Mouse (Mus musculus) thymus, adult 18-20 months (tissue): ENCODE measurements around the gene Pkmyt1.

ENCODE experiments used
- DNase-seq, 2 experiments: peaks; one replicate each; pipeline ENCODE4 v3.0.0; 2022; ENCODE audit warnings: mixed read lengths in 2 of 2

Gene Pkmyt1

DNA sequence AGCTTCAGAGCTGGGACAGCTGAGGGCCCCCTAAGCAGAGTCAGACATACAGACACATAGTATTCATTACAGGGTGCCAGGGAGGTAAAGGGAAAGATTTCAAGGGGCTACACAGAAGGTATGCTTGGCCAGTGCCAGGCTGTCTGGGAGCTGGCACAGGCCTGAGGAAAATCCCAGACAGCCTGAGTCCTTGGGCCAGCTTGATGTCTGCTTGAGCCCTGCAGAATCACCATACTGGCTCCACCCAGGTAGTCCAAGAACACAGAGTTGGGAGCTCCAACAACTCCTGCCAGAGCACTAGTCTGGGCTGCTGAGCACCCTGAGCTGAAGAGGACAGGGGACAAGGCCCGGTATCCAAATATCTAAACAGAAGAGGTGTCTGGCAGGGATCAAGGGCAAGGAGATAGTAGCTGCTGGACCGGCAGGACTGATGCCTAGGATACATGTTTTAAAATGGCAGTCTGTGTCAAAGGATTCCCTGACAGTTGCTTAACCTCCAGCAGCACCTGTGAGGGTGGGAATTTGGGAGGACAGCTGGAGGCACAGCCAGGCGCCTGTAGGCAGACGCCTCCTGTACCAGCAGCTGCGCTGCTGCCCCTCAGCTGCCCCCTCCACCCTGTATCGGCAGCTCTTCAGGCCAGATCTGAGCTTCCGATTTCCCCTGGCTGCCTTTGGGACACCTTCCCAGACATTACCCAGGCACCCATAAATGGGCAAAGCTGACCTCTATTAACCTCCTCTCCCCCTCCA lies 3.6 kb upstream of the Pkmyt1 start, which contains the start of gene 1520401A03Rik:
TSS of gene 1520401A03Rik (minus strand) at position 408 of the 750 bp plus-strand sequence.
- DNase-seq: no peak

DNA sequence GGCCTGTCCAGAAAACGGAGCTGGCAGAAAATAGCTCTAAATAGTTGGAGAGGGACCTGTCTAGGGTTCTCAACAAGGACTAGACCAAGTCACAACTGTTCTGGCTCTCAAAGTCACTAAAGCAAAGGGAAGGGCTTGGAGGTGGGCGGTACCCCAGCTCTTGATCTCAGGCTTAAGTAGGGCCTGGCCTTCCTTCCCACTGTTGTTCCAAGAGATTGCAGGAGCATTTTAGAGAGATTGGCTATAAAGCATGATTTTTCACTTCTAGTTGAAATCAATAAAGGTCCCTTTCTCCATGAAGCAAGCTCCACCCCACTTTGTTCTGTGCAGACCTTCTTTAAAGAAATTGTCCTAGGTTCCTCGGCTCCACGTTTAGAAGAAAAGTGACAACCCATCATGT lies 659 bp upstream of the Pkmyt1 start:
- no peak for DNase-seq

DNA sequence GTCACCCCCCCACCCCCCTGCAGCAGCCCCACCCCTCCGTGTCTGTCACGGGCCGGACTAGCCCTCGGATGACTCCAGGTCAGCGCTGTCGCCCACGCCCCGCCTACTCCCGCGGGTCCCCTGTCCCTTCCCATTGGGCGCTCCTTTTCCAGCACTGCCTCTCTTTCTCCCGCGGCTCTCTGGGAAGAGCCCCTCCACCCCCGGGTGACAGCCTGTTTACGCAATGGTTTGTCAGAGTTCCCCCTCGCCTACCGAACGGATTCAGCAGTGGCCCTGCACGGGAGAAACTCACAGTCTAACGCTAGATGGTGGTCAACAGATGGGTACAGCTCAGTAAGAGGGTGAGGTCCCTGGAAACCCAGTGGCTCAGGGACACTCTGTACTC lies 614 bp downstream of the Pkmyt1 start:
- peak; percentile 38 to 63 for DNase-seq

DNA sequence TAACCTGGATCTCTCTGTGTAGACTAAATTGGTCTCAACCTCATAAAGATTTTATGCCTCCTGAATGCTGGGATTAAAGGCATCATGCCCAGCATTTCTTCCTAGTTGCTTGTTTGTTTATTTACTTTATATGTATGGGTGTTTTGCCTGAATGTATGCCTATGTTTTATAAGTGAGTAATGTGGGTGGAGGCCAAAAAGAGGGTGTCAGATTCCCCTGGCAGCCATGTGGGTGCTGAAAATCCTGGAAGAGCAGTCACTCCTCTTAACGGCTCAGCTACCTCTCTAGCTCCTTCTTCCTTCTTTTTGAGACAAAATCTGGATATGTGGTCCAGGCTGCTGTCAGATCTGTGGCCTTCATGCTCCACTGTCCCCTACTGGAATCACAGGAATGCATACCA lies 4.3 kb downstream of the Pkmyt1 start:
- DNase-seq: no peak

DNA sequence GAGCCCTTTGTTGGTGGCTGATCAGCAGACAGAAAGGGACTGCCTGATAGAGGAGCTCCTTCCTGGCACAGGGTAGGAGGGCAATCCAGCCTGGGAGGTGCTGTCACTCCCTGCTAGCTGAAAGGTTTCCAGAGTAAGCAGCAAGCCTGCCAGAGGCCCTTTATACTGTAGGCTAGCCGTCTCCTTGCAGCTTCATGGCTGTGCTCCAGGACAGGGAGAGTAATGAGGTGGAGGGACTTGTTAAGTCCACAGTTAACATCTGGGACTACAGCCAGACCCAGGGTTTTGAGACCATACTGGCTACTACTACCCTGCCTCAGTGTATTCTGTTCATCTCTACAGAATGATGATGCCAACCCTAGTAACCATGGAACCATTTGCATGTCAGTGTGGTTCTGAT lies 8.2 kb downstream of the Pkmyt1 start:
- DNase-seq: no peak

DNA sequence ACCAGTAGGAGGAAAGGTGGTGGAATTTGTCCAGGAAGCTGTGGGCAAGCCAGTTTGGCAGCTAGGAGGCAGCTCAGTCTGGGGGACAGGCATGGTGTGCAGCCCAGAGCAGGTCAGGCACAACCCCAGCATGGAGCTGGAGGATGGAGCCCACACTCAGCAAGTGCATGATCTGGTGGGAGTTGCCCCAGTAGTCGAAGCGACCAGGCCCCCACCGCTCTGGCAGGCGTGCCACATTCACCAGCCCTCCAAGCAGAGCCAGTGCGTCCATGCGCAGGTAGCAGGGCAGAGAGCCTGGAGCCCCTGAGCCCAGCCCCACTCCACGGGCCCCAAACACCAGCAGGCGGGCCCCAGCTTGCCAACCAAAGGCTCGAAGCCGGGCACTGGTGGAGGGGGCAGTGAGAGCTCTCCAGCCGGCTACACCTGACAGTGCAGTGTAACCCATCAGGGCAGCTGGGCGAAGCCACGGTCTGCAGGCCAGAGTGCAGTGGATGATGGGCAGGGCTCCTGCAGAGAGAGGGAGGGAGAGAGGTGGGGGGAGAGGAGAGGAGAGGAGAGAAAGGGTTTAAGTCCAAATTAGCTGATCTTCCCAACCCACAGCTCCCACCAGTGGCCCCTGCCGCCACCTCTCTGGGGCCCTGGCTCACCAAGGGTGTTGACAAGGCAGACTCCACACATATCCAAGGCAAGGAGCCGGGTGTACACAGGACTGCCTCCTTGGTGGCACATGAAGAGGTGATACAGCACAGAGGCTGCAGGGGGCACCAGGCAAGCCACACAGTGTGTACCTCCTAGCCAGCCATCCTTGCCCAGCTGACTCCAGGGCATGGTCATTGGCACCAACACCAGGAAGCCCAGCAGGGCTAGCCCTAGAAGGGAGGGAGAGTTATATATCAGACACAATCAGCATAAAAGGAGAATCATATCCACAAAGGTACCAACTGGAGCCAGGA lies 11.6 kb downstream of the Pkmyt1 start:
- DNase-seq: no peak

DNA sequence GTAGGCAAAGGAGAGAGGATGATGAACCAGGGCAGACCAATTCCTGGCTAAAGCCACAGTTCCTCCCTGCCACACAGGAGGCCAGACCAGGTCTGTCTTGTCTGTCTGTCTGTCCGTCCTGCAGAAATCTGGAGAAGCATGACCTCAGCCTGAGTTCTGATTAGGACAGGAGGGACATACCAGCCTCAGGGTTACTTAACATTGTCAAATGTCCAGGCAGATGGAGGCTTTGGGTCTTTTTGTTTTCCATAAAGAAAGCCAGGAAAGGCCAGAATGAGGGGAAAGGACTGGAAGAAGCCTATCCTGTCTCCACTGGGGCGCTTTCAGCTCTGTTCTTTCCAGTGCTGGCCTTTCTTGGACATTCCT lies 12.7 kb downstream of the Pkmyt1 start:
- DNase-seq: no peak

DNA sequence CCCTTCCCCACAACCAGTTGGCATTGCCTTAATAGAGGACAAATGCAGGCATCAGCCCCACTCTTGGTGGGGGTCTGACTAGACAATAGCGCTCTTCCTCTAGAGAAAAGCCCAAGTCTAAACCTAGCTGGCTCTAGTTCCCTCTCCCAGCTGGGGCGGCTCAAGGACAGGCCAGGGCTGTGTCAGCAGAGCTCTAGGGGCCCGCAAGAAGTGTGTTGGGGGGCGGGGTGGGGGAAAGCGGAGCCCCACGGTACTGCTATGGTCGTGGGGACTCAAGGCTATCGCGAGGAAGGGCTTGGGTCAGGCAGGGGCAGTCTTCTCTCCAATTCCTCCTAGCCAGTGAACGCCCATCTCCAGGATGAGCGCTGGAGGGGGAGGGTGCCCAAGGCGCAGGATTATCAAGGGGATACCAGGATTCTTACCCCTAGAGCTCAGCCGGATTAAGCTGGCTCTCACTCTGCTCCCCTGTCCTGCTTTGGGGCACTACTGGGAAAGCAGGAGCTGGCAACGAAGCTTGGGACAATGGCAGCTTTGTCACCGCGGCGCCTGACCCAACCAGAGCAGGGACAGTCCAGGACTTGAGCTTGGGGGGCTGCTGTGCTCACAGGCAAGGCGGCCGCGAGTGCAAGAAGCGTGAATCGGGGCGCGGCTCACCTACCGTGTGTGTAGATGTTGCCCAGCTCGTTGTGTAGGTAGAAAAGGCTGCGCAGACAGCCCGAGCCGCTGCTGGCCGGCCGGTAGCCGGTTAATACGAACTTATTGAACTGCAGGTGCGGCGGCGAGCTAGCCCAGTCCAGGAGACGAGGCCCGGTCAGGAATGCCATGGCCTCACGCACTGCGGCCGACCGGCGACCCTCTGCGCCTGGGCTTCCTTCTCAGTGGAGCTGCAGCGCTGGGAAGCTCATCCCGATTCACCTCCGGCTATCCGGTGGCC lies 13.3 kb downstream of the Pkmyt1 start:
- no peak for DNase-seq

DNA sequence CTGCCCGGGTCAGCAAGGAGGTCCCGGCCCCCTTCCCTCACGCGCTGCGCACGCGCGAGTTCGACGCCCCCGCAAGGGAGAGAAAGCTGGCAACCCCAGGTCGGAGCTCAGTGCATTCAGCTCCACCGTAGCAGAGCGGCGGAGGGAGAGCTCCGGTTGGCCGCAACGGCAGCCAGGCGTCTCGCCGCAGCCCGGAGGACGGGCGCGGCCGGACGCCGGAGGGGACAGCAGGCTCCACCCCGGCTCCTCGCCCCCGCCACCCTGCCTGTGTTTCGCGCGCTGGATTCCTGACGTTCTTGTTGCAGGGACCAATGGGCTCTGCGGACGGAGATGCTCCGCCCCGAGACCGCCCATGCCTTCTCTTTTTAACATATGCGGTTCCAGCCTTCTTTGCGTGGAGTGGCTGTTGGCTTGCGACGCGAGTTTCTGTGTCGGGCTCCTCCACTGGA lies 14.0 kb downstream of the Pkmyt1 start:
- DNase-seq: peak; percentile 54 to 59

DNA sequence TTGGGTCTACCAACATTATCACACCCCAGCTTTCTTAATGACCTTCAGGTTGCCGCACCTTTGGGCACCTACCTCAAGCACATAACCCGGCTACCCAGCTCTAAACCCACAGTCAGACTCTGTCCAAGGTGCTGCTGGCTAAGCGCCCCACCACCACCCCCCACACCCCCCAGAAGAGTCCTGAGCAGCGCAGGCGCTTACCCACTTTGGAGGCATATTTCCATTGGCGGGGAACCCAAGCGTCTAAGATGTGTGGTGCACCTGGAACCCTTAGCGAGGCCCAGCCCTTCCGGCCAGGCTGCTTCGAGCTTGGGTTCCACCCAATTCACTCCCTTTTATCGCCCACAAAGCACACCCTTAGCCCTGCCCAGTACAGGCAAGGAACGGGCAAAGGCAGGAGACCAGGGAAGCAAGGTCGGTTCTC lies 14.5 kb downstream of the Pkmyt1 start, which contains the start of gene Paqr4:
TSS of gene Paqr4 (minus strand) at position 270 of the 424 bp plus-strand sequence.
- no peak for DNase-seq

DNA sequence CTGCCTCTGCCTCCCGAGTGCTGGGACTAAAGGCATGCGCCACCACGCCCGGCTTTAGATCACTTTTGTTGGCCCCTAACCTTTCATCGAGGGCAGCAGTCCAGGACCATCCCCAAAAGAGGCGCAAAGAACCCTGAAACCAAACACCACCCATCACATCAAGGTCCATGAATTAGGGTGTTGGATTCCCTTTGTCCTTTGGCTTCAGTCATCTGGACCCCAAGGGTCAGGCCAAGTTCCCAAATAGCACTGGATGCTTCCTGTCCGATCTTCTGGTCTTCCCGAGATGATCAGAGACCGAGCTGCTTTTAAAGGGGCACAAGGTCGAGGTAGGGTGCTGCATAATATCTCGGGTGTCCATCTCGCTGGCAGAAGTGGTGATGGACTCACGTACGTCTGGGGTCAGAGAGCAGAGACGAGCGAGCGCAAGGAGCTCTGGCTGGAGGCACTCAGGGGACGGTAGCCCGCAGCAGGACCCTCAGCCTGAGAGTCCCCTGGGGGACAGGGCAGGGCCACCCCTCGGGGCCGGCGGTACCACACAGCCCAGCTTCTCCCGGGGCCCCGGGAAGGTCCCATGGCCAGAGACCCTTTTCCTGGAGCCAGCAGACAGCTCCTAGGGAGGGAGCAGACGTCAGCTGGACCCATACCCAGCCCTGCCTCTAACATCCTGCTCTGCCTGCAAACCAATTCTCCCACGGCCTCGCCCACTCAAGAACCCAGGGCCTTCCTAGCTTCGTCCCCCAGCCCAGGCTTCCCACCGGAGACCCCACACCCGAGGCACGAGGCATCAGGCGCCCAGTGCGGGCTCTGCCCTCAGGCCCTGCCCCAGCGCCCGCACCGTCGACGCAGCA lies 15.4 kb downstream of the Pkmyt1 start:
- no peak for DNase-seq

DNA sequence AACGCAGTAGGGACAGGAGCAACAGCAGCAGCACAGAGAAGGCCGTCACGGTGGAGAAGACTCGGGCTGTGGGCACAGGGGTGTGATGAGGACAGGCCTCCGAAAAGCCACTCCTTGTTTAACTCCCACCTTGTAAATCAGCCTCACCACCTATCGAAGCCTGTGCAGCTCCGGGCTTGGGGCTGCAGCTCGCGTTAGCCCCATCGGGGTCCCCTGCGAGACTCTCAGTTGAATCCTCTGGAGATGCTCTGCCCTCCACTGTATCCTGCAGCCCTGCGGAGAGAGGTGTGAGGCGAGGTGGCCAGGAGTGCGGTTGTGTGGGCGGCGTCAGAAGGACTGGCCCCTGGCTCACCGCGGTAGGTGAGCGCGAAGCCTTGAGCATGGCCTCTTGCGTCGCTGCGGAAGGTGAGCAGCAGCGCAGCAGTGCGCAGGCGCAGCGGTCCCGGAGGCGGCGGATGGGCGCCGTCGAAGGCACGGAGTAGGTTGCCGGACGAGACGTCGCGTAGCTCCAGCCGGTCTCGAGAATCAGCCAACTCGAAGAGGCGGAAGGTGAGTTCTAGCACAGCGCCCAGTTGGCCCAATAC lies 16.2 kb downstream of the Pkmyt1 start:
- no peak for DNase-seq

DNA sequence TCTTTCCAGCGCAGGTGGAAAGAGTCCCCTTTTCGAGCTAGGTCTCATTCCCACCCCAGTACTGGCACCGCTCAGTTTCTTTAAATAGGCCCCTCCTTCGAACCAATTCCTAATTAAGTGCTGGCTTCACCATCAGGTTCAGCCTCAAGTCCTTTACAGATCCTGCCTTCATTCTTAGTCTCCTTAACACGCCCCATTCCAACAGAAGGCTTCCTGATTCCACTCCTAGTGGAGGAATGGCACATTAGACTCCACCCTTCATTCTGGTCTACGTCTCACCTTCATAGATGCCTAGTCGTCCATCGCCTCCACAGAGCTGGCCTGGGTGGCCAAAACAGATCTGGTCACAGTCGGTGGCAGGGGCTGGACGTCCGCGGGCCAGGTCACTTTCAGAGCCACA lies 16.8 kb downstream of the Pkmyt1 start:
- DNase-seq: no peak

DNA sequence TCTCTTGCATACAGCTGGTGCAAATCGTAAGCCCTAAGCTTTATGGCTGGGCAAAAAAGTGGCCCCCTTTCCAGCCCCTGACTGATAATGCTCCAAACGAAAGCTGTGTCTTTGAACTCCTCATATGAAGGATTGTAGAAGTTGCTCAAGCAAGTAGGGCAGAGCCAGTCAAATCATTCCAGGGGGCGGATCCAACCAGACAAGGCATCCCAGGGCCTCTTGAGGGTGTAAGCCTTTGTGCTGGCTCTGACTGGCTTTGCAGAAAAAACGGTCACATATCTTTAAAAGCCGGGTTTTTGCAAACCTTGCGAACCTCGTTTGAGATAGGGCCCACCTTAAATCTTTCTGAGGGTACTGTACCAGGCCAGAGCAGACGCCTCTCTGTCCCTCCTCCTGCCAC lies 17.9 kb downstream of the Pkmyt1 start:
- DNase-seq: no peak

DNA sequence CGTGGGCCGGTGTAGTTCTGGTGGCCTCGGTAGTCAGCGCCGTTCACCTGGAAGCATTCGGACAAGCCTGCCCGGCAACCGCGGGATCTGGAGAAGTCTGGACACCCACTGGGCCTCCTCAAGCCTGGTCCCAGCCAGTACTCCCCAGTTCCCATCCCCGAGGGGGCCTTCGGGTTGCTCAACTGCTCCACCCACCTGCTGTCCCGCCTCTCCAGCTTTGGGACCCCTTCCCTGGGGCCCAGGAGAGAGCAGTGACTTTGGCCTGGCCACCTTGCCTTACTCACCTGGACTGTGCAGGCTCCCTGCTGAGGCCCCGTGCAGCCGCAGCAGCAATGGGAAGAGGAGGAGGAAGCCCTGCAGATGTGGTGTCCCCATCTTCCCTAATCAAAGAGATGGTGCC lies 18.5 kb downstream of the Pkmyt1 start:
- DNase-seq: no peak

DNA sequence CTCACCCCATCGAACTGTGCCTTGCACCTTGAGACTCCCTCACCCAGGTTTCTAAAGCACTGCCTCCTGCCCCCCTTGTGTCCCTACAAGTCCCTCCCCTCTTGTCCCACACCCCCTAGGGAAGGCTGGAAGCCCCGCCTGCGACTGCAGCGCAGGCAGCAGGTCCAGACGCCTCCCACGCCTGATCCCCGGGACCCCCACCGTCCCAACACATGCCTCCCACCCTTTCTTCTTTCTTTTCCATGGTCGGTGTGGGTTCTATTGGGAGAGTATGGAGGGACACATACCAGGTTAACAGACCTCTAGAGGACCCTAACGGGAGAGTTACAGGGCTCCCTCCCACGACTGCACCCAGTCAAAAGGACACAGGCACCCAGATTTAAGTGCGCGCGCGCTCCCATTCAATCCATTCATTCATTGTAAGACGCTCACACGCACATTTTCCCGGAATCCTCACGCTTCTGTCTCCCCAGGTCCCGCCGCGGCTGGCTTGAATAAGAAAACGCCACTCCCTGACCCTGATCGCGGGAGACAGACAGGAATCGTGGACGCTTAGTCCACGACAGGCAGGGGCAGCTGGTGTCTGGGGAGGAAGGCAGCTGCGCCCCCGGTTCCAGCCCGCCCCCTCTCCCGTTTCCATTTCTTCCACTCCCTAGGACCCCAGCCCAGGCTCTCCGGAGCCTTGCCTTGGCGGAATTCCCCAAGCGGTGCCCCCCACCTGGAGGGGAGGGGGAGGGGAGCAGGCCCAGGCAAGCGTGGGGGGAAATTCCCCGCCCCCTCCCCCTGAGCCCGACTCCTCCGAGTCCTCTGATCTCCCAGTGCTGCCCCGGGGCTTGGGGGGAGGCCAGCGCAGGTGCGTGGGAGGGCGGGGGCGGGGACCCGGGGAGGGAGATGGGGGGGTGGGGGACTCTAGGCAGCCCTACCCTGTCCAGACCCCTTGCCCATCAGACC lies 19.4 kb downstream of the Pkmyt1 start, which contains the start of gene Kremen2:
TSS of gene Kremen2 (minus strand) at position 533 of the 951 bp plus-strand sequence.
- no peak for DNase-seq

DNA sequence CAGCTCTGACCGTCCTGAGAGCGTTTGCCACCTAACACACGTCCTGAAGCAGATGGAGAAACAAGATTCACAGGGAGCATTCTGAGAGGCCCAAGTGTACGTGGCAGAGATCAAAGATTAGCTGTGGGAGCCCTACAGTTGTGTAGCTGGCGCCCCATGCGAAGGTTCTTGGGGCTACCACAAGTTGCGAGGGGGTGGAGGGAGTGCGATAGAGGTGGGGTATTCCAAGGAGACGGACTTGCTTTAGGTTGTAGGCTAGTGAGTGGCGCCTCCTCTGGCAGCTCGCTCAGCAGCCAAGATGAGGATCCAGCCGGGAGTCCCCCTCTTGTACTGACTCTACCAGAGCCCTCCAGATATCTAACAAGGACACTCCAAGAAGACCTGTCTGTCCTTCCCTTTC lies 20.2 kb downstream of the Pkmyt1 start:
- DNase-seq: no peak

DNA sequence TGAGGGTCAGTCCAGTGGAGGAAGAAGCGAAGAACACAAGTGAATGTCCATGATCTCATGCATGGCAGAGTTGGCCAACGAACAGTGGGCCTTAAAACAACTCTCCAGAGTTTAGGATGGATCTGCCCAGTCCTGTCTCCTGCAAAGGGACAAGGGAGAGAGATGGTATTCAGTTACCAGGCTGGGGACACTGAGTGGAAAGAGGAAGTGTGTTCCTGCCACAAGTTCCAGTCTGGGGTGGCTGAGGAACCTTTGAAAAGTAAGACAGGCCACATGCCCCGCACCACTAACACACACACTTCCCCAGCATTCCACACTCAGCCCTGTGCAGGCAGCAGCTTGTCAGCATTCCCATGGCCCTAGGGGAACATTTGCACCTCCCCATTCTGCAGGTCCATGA lies 20.6 kb downstream of the Pkmyt1 start:
- DNase-seq: no peak

DNA sequence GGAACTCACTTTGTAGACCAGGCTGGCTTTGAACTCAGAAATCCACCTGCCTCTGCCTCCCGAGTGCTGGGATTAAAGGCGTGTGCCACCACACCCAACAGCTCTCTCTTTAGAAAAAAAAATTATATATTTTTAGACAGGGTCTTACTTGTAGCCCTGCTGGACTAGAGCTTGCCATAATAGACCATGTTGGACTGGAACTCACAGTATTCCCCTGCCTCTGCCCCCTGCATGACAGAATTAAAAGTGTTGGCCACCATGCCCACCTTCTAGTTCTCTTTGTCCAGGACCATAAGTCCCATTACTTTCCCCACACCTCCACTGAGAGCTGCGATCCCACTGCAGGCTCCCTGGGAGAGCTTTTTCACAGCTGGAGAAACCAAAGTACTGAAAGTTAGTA lies 21.3 kb downstream of the Pkmyt1 start:
- no peak for DNase-seq

DNA sequence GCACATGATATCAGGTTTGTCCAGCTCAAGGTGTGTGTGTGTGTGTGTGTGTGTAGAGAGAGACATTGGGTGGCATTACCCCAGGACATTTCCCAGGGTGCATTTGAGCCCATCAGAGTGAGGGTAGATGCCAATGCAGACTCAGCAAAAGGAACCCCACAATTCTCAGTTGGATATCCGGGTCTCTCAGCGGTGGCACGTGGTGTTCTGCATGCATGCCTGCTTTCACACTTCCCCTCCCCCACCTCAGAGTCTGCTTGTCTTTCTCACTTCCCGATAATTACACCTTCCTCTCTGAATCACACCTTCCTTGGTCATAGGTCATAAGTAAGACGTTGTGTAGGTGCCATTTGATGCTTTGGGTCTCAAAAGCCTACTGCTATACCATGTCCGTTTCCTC lies 21.9 kb downstream of the Pkmyt1 start:
- DNase-seq: no peak
